Mouse (Mus musculus): ENCODE results near the gene Dok7.

Gene Dok7

GRCm38 (mm10) chr5:35055076-35055475 lies 1.5 kb upstream of the Dok7 start:
- in situ Hi-C loops (cut with MboI, MseI) = no loop called here

GRCm38 (mm10) chr5:35057582-35057981 lies 1.0 kb downstream of the Dok7 start:
- in situ Hi-C loops (cut with MboI, MseI) = no loop called here

- in situ Hi-C loops (cut with MboI, MseI) = no loop called here
These were observed 1.6 kb downstream of the Dok7 start for GRCm38 (mm10) chr5:35058216-35058615.

DNA sequence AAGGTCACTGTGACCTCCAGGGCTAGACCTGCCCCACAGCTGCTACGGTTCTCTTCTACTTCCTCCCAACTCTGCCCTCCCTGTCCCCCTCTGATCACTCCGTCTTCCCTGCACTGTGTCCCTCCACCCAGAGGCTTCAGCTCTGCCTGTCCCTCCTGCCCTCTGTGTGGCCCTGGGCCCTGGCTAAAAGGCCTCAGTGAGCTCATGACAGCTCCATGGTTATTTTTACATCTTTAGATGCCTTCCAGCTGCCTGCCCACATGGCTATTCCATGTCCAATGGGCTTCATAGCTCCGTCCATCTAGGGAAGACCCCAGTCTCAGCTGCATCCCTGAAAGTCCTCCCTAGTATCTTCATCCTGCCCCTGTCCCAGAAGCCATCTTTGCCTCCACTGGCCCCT lies 3.5 kb downstream of the Dok7 start:
- in situ Hi-C loops (cut with MboI, MseI) = no loop called here

DNA sequence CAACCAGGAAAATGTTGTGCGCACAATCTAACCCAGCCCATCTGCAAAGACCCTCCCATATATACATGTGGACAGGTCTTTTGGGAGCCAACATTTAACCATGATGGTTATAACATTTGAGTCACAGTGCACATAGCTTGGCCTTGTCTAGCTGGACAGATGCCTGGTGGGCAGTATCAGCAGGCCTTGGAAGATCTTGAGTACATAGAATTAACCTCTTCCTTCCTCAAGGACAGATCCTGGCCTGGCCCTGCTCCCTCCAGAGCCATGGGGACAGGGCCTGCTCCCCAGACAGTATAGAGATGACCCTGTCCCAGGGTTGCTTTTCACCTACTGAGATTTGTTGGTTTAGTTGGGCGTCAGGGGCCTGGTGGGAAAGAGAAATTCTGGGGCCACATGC lies 13.3 kb downstream of the Dok7 start:
- in situ Hi-C loops (cut with MboI, MseI) = no loop called here

DNA sequence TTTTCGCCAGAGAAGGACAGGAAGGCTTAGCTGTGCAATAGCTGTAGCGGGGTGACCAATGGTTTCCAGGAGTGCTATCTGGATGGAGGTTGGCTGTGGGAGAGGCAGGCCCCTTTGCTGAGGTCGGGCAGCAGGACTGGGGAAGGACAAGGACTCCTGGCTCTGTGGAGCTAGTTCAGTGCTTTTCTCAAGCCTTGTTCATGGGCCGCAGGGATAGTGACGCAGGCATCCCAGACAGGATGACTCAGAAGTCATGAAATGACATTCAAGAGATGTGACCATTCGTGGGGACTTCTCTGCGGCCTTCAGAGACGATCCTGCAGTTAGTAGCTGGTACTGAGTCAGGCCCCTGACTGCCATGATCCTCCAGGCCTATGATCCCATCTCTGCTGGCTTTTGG lies 13.7 kb downstream of the Dok7 start:
- in situ Hi-C loops (cut with MboI, MseI) = no loop called here

GRCm38 (mm10) chr5:35070953-35071352 lies 14.4 kb downstream of the Dok7 start:
- in situ Hi-C loops (cut with MboI, MseI) = no loop called here

- in situ Hi-C loops (cut with MboI, MseI) = no loop called here
These were observed 15.3 kb downstream of the Dok7 start for GRCm38 (mm10) chr5:35071855-35072254.

GRCm38 (mm10) chr5:35073235-35073634 lies 16.7 kb downstream of the Dok7 start:
- in situ Hi-C loops (cut with MboI, MseI) = no loop called here

DNA sequence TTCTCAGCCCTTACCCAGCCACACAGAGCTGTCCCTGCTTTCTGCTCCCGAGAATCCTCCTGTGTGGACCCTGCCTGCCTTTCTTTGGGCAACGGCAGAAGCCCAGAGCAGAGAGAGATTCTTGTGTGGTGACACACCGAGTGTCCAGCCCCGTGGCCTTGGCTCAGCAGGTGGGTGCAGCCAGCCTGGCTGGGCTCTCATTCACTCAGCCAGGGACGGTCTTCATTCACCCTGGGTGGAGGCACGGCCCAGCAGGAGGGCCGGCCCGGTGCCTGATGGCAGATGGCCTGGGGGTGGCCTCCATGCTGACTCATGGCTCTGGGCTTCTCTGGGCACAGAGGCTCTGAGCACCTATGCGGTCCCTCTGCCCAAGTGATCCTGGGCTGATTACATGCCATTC lies 17.4 kb downstream of the Dok7 start:
- in situ Hi-C loops (cut with MboI, MseI) = no loop called here

- in situ Hi-C loops (cut with MboI, MseI) = no loop called here
These were observed 19.8 kb downstream of the Dok7 start for GRCm38 (mm10) chr5:35076369-35076768.

GRCm38 (mm10) chr5:35079101-35079500 lies 22.5 kb downstream of the Dok7 start:
- in situ Hi-C loops (cut with MboI, MseI) = no loop called here

GRCm38 (mm10) chr5:35084913-35085312 lies 28.3 kb downstream of the Dok7 start:
- in situ Hi-C loops (cut with MboI, MseI) = no loop called here

DNA sequence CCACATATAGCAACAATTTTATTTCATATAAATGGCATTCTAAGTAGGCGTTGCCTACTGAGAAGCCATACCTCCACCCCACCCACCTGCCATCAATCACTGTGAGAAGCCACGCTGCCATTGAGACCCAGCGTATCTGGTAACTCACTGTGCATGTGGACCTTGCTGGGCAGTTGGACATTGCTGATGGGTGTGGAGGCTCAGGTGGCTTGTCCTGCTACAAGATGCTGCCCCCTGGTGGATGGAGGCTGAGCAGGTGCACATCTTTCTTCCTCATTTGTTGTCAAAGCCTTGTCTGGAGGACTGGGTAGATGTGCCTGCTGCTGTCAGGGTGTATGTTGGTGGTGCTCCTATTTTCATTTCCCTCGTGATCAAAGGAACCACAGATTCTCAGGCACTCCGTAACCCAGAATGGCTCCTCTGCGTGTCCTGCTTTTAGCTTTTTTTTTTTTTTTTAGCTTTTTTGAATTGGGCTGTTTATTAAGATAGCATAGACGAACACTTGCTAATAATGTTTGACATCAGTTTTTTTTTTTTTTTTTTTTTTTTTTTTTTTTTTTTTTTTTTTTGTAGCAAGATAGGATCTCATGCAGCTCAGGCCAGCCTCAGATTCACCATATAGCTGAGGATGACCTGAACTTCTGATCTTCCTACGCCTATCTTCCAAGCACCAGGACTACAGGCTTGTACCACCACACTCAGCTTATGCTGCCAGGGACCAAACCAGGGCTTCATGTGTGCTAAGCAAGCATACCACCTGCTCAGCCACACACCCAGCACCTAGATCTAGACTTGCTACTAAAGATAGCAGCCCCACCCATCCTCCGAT lies 32.4 kb downstream of the Dok7 start:
- in situ Hi-C loops (cut with MboI, MseI) = no loop called here

DNA sequence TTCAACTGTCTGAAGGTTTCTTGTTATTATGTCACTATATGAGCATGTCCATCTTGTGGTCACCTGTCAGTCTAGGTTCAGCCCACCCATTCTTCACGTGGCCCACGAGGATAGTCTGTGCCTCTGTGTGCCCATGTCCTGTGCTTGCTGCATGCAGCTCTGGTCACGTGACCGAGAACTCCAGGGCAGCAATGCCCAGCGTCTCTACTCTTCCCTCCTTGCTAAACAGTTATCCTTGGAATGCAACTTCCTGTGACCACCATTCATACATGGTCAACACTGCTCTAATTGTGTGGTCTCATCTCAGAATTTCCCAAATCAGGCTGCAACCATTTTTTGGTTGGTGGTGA lies 33.0 kb downstream of the Dok7 start:
- in situ Hi-C loops (cut with MboI, MseI) = no loop called here

- in situ Hi-C loops (cut with MboI, MseI) = loop anchor here (10.0 kb wide), 1 partner anchor 793 kb away; no protein-coding TSS in a partner anchor
These were observed 35.1 kb downstream of the Dok7 start for GRCm38 (mm10) chr5:35091636-35092035.

- in situ Hi-C loops (cut with MboI, MseI) = no loop called here
These were observed 46.5 kb downstream of the Dok7 start for GRCm38 (mm10) chr5:35103086-35103485.

- in situ Hi-C loops (cut with MboI, MseI) = no loop called here
These were observed 47.0 kb downstream of the Dok7 start for GRCm38 (mm10) chr5:35103528-35103927.

GRCm38 (mm10) chr5:35104183-35104959 lies 47.8 kb downstream of the Dok7 start:
- in situ Hi-C loops (cut with MboI, MseI) = no loop called here

DNA sequence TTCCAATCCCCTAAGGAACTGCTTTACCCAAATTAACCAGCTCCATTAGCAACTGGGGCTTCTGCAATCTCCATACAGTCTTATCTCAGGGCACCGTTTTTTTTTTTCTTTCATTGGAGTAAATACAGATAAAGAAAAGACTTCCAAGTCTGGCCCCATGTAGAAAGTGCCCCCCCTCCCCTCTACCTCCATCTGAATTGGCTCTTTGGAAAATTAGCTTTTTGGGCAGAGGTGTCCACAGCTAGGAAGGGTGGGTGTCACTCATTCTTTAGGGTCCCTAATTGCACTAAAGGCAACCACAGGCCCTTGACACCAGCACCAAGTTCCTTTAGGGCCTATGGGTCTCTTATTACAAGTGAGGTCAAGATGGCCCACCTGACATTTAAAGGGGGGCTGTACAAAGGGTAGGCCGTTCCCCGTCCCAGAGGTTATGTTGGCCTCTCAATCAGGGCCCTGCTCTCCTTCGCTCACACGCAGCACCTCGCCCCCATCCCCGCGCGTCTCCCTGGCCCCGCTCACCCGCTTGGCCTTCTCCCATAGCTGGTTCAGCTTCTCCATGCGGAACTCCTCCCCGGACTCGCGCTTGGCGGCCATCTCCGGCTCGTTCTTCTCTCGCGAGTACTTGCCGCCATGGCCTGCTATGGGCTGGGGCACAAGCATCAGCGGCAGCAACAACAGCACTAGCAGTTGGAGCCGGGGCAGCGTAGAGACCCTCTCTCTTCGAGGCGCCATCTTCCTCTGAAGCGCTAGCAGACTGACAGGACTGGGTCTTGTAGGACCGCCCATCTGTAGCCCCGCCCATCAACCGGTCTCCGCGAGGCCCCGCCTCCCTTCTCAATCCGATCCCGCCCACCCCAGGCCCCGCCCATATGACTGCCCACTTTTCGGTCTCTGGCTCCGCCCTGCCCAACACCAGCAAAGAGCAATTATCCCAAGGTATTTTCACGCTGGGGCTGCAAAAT lies 48.7 kb downstream of the Dok7 start, which contains the start of gene Lrpap1:
TSS of gene Lrpap1 (minus strand) at position 807 of the 962 bp plus-strand sequence.
- in situ Hi-C loops (cut with MboI, MseI) = no loop called here

- in situ Hi-C loops (cut with MboI, MseI) = no loop called here
These were observed 49.3 kb downstream of the Dok7 start for GRCm38 (mm10) chr5:35105922-35106298.

- in situ Hi-C loops (cut with MboI, MseI) = loop anchor here (5.0 kb wide), 1 partner anchor 785 kb away; no protein-coding TSS in a partner anchor
These were observed 55.9 kb downstream of the Dok7 start for GRCm38 (mm10) chr5:35112444-35112843.

Data from regulatory T cell (primary cell).